Mouse (Mus musculus) adrenal gland, adult 2 months (tissue): Measurements from ENCODE around the gene Tsfm. TPM values are rescaled to one million over a fixed set of nuclear protein-coding genes. Genes with fewer than 3 reads are reported as not detected.

Experiments
- DNase-seq: peaks from one replicate; pipeline ENCODE4 v3.0.0; 2021
- polyA plus RNA-seq: library from polyadenylated mRNA; depleted of rRNA; stranded (reverse); fragments of >200 nt; gene quantifications from 2 replicates; pipeline ENCODE4 v1.2.3, GENCODE M21; 2012
- total RNA-seq, 2 experiments: library from RNA; stranded (reverse); gene quantifications; 2 replicates each; pipeline ENCODE4 v1.2.3; 2021

Tsfm gene
- total and polyA plus RNA-seq, 3 experiments: 42.2 to 67.9 (median 55.0) TPM

DNA sequence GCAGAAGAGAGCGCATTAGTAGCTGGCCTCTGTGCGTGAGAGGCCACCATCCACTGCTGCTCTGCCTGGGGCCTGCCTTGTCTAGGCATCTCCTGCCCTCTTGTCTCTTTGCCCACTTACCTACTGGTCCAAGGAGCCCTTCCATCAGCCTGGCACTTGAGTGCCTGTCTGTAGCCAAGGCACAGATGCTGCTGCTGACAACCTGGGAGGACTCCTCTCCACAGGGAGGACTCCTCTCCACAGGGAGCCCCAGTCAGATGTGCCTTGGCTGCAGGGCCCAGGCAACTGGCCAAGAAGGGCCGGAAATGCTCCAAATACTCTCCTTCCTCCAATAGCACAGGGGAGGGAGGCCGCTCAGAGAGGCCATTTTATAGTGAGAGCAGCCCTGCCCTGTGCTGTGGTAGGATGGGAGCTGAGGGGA is 44.1 kb downstream of the Tsfm start:
- DNase-seq: peak; percentile 91

DNA sequence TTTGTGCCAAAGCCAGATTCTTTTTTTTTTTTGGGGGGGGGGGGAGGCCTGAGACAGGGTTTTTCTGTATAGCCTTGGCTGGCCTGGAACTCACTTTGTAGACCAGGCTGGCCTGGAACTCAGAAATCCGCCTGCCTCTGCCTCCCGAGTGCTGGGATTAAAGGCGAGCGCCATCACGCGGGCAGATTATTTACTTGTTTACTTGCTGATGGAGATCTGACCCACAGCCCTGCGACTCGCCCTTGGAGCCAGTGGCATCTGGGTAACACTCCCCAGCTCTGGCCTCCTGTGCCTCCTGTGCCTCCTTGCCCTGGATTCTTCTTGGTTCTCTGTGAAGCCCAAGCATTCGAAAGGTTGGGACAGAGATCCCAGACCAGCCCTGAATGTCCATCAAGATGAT is 45.1 kb downstream of the Tsfm start:
- DNase-seq: no peak

DNA sequence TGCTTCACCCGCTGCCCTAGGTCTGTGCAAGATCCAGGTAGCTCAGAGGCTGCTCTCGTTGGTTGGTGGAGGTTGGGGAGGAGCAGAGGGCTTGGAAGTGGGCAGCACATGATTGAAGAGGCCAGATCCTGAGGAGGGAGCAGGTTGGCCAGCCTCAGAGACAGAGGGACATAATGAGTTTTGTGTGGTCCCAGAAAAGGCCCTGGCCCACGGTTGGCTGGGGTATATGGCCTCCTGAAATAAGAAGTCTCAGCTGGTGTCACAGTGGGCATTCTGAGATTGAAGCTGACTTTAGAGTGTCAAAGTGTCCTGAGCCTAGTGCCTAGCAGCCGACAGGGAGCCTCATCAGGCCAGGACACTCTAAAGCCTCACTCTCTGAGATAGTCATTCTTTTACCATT is 45.5 kb downstream of the Tsfm start:
- DNase-seq: no peak

DNA sequence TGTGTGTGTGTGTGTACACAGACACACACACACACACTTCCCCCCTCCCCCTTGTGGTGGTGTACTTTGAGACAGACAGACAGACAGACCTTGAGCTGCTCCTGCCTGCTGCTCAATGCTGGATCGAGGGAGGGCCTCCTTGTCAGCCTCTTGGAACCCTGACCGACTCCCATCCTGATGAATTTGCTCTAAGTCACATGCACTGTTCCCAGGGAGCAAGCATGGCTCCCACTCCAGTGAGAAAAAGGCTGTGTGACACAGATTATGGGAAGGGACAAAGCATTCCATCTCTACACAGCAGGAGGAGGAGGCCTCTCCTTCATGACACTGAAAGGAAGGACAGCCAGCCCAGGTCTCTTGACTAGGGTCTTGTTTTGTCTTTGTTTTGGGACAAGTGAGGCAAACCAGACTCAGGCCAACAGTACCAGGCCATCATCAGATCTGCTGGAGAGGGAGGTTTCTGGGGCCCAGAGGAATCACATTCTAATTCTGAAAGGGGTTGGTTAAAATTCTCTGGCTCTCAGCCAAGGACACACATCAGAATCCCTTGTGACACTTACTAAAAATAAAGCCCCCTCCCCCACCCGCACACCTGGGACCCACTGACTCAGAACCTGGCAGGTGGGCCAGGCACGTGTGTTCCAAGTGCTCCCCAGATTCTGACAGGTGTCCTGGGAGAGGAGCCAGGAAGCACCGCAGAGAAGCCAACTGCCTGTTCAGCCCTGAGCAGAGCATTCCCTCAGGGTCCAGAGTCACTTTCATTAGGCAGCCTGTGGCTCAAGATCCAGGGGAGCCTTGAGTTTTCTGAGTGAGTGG is 46.2 kb downstream of the Tsfm start:
- DNase-seq: no peak

DNA sequence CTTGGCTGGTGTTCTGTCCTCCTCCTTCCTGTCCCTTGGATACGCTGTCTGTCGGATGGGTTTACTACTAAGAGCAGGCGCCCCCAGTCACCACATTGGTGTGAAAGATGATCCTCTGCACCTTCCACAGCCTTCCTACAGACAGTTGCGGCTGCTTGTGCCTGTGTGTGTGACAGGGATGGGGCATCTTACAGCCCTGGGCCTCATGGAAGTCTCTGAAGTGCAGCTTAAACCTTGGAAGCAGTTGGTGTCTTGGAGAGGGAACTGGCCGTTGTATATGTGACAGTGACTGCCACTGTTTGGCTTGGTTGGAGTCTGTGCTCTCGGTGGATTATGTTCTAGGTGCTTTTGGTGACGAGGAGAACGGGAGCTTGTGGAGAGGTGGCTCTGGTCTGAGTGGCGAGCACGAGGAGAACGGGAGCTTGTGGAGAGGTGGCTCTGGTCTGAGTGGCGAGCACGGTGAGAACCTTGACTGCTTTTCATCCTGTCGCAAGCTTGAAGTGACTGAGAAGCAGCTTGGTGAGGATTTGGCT is 47.4 kb downstream of the Tsfm start:
- DNase-seq: no peak

DNA sequence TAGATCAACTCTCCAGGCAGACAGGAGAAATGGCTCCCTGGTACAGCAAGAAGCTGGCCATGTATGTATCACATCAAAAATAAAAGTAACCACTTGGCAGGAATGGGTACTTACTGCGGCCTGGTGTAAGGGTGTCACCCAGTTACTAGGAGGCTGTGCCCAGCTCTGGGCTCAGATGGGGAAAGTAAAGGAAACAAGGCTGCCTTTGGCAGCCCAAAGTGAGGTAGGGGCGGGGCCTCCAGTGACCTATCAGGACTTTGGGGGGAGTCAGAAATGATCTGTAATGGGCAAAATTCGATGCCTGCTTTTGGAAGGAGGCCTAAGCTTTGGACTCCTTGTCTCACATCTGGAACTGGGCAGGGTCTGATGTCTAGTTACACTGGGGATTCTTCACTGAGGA is 48.9 kb downstream of the Tsfm start:
- no peak for DNase-seq

DNA sequence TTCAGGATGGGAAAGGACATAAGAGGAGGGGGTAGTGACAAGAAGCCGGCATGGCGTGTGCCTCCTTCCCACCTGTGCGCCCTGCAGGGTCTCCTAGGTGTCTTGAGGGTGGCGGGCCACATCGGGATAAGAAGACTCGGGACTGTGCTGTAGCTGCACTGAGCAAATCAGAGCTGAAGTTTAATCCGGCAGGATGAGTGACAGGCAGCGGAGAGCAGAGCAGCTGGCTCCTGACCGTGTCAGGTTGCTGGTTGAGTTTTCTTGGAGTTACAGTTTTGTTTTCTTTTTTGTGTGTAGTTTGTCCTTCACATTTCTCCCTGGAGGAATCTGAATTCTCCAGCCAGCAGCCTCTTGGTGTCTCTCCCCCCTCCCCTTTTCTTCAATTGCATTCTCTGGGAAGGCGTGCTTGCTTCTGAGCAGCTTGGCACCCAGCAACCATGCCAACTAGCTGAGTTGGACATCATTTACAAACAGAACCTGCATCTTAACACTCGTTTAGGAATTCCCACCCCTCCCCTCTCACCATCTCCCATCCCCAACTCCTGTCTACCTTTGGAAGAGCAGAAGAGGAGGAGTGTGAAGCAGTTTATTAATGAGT is 49.6 kb downstream of the Tsfm start:
- DNase-seq: no peak

DNA sequence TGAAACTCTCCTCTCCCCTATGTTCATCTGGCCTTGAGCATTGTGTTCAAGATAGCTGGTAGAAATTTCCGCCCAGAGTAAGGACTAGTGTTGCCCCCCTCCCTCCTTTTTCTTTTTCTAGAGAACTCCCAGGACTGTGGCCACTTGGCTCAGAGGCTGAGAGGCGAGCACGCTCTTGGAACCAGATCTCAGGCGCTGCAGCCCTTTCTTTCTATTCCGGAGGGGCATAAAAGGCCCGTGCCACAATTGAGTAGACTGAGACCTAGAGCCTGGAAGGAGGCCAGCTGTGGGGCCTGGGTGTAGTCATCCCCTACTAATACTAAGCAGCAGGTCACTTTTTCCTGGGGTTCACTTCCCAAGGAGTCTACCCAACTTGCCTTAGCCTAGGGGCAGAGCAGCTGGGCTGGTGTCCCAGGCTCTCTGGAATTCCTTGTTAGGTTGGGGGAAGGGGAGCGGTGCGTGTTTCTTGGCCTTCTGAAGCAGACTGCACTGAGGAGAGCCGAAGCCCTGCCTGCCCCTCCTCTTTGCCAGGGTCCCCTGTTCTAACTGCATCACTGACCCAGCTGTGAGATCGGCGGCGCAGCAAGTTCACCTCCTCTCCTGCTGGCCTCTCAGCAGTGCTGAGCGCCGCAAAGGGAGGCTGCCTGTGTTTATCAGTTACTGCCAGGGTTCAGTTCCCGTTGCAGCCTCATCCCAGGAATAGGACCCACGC is 50.3 kb downstream of the Tsfm start:
- DNase-seq: peak; percentile 68

DNA sequence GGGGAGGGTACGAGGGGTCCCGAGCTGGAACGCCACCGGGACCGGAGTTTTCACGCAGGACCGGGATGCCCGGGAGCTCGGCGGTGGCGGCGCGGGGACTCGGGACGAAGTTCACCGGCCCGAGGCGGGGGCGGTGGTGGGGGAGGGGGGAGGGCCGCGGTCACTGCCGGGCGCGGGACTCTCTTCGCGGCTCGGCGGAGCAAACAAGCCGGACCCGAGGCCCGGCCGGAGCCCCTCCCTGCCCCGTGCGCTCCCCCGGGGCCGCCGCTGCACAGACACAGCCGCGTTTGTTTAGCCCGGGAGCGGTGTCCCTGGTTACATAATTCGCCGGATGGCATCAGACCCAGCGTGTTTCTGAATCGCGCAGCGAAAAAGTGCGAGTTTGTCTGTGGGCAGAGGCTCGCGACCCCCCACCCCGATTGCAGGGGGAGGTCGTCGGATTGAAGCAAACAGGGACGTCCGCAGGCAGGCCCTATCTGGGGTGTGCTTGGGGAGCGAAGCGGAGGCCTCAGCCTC is 50.9 kb downstream of the Tsfm start:
- DNase-seq: peak; percentile 77

DNA sequence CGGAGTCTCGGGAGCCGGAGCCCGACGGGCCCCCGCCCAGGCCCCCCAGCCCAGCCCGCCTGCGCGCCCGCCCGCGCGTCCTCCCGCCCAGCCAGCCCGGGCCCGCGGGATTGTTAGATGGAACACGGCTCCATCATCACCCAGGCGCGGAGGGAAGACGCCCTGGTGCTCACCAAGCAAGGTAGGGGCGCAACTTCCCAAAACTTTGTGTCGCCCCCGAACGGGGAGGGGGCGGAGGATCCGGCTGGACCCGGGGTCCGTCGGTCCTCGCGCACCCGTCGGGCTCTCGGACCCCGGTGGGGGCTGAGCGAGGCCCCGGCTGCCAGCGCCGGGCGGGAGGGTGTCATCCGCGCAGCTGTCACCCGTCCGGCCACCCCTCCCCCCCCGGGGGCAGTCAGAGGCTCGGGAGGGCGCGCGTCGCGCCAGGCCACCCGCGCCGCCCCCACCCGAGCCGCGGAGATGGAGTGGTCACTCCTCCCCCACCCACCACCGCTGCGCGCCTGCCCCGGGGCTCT is 51.5 kb downstream of the Tsfm start:
- DNase-seq: peak; percentile 89

DNA sequence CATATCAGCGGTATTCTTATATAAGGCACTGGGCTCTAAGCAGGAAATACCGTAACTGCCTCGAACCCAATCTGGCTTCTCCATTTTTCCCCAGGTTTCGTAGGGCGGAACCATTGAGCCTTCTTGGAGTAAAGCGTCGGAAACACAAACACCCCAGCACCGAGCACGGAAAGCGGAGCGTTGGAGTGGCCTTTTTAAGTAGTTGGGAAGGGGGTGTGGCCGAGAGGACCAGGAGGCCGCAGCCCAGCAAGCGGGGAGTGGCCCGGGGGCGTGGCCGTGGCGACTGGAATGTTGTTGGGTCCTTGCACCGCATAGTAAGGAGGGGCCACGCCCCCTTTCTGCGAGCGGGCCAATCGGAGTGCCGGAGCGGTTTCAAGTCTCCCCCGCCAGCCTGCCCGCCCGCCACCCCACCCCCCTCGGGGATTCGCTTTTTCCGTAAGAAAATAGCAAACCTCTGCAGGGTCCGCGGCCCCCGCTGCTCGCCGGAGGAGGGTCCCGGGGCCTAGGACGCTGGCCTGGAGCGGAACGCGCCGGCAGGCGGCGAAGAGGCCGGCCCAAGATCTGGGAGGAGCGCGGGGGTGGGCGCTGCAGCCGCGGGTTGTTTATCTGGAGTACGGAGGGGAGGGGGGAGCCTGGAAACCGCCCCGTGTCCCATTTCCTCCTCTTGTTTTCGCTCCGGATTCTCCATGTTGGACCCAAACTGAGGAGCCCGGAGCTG is 52.2 kb downstream of the Tsfm start, which contains the start of gene Ctdsp2:
Ctdsp2 (plus strand) TSS at position 441 of the 718 bp plus-strand sequence.
- DNase-seq: peak; percentile 100

DNA sequence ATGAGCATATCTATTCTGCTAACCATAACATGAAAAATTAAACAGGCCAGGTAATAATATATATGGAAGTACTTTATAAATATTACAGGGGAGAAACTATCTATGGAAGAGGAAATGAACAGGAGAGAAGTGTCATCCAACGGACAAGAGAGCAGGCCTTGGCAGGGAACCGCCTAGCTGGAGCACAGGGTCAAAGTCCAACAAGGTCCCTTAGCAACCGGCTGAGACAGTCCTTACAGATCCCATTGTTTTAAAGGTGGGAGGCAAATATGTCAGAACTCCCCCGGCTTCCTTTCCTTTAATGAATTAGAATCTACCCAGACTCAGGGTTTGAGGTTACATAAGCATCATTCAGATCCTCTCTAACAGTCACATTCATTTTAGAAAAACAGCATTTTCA is 53.6 kb downstream of the Tsfm start:
- DNase-seq: no peak

DNA sequence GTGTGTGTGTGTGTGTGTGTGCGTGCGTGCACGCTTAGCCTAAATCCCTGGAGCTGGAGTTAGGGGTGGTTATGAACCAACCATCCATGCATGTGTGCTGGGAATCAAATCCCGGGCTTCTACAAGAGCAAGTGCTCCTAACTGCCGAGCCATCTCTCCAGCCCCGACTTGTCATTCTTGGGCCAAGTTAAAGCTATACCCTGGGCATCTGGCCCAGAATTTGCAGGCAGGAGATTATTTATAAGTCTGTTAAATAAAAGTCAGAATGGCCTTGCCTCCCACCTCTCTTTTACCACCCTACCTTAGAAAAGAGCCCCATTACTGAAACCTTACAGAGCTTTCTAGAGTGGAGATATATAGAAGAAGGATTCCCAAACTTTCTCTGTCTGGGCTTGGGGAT is 54.9 kb downstream of the Tsfm start:
- DNase-seq: no peak

DNA sequence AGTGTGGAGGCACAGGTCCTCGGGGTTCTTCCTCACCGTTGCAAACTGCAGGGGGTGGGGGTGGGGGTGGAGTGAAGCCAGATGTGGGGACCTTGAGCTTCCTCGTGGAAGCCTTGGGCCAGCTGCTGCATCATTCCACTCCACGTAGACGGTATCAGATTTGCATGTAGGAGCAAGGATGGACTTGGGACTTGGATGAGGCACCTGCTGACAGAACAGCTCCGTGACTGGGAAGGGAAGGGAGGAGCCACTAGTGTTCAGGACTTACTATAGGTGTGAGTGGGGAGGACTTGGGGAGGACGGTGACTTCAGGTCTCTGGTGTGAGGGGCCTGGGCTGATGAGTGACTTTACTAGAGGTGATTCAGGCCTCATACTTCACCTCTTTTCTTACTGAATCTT is 57.7 kb downstream of the Tsfm start:
- DNase-seq: no peak

DNA sequence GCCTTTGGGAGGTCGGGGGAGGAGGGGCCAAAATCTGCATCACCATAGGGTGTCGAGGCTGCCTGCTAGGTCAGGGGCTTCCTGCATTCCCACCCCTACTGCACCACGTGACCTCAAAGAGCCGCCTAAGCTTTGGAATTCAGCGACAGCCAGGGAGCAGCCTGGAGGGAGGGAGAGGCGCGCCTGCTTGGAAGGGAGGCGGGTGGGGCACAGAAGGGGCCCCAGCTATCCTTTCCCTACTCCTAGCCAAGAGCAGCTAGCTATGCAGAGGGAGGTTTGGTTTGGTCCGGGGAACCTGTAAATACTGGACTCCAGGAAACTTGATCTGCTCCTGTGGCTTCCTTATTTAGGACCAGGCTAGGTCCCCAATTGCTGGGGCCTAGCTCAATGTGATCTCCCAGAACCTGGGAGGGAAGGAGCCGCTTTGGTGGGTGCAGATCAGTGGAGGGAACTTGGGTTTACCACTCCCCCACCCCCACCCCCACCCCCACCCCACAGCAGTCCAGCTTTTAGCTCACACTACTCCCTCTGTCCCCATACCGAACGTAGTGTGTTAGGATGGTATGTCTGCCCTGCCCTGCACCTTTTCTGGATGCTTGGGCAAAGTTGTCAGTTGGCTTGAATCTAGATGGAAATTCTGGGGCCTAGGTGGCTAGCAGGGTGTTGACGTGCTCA is 58.5 kb downstream of the Tsfm start:
- peak; percentile 76 for DNase-seq

DNA sequence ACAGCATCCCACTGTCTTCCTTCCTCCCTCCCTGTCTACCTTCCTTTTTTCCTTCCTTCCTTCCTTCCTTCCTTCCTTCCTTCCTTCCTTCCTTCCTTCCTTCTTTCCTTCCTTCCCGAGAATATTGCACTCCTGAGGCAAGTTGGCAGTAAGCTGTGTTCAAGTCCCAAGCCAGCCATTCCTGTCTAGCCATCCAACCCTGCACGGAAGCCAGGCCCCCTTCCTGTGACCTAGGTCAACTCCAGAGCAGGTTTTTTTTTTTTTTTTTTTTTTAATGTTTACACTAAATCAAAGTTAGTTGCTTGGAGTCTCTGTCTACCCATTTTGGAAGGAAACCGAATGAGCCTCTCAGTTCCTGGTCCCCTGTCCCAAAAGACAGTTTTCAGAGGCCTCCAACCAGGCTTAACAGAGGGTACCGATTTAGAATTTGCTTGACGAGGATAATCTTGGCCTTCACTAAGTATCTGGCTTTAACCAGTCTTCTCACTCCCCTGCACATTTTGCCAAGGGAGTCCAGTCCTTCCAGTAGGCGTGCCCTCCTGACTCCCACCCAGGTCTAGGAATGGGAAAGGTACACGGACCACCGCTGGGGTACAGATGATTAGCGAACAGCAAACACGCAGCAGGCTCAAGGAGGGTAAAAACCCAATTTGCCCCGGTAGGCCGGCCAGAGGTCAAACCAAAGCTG is 59.1 kb downstream of the Tsfm start:
- no peak for DNase-seq

DNA sequence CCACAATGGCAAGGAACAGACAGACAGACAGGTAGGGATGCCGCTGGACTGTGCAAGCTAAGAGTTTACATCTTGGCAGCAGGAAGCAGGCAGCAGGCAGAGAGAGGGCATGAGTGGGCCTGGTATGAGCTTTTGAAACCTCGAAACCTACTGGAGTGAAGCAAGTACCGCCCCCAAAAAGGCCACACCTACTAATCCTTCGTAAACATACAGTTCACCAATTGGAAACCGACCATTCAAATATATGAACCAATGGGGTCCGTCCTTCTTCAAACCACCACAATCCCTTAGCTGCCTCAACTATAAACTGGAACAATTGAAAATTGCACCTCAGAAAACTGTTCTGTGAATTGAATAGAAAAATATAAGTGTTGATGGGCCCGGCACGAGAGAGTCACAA is 66.8 kb downstream of the Tsfm start:
- no peak for DNase-seq

DNA sequence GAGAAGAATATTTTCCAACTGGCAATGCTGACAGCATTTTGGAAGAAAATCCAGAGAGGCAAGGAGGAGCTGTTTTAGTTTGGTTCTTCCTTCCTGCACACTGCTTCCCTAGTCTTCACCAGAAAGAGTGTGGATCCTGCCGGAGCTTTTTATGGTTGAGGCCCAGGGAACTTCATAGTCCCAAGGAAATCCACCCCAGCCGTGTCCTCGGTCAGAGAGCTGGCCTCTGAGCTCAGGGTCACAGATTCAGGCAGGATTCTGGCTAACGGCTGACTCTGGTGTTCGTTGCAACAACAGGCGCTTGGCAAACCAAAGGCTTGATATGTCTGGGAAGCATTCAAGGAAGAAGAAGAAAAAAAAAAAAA is 67.7 kb downstream of the Tsfm start:
- DNase-seq: peak; percentile 75

DNA sequence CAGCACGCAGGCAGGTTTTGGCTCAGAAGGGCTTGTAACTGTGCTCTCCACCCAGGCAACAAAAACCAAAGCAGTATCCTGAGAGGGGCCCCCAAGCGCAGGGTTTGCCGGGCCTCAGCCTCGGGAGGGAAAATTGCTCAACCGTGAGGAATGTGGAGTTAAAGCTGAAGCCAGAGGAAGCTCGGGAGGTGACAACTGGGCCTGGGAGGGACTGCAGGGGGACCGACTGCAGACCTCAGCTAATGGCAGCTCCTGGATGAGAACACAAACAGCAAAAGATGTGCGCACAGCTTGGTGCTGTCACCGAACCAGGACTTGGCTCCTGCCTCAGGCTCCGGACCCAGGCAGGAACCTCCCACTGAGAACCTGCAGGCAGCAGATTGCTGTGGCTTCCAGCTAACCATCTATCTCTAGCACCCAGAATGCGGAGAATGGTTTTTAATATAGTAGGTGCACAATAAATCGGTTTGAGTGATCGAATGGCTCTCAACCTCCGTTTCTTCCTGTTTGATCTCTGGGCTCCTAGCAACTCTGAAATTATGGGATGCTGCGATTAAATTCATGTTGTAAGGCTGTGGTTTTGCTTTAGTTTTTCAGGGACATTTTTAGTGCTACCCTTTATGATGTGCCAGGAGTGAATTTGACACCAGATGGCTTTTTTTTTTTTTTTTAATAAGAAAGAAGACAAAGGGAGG is 68.2 kb downstream of the Tsfm start:
- DNase-seq: peak; percentile 79

DNA sequence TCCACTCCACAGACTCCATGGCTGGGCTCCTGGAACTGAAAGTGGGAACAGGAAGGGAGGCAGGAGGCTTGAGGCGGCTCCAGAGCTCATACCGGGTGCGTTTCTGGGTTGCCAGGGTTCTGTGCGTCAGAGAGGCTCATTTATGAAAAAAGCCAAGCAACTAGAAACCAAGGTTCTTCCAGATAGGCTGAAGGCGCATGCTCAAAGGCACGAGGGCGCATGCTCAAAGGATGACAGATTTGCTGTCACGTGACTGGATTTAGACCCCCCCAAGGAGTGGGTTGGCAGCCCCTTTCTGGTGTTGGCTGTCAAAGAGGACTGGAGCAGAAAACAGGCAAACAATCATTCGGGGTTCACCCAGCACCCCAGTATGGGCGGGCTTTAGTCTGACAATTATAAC is 68.9 kb downstream of the Tsfm start:
- DNase-seq: peak; percentile 68
